Mouse (Mus musculus) ES-E14 (cell line): ENCODE measurements around the gene Unc13d.

Experiments
- CHD2 ChIP-seq: IDR thresholded peaks from 2 replicates; pipeline ENCODE4 v1.6.1; 2014; ENCODE audit warnings: mild to moderate bottlenecking, low read depth, low read length, inconsistent platforms
- HCFC1 ChIP-seq: IDR thresholded peaks from 2 replicates; pipeline ENCODE4 v1.6.1; 2012; ENCODE audit warnings: low read length, inconsistent platforms, borderline replicate concordance; ENCODE audit not compliant: insufficient read depth

DNA sequence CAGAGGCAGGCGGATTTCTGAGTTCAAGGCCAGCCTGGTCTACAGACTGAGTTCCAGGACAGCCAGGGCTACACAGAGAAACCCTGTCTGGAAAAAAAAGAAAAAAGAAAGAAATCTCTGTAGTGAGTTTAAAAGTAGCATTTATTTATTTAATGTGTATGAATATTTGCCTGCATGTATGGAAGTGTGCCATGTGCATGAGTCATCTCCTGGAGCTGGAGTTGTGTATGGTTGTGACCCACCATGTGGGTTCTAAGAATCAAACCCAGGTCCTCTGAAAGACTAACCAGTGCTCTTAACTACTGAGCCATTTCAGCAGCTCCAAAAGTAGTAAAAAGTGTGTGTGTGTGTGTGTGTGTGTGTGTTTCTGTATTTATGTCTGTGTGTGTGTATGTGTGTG is 34.5 kb downstream of the Unc13d start:
- no peak for TF ChIP-seq HCFC1
- no peak for TF ChIP-seq CHD2
